Mouse (Mus musculus) heart, embryonic 16.5 days (tissue): ENCODE data around the gene Klc1. TPM values are rescaled to one million over a fixed set of nuclear protein-coding genes. Genes with fewer than 3 reads are reported as not detected.

ENCODE experiments used
- ATAC-seq: fragments of 200-750 bp; cut with Nextera tagmentation; replicated peaks from 2 replicates; pipeline ENCODE4 v1.8.0; 2017; ENCODE audit warnings: moderate number of reproducible peaks; ENCODE audit not compliant: insufficient read depth, low FRiP score; ENCODE audit errors: extremely low read depth
- H3K27ac ChIP-seq: fragments of 300-500 bp; sonication (generic); 2 replicates; pipeline ENCODE4 v1.5.1; 2014; ENCODE audit warnings: mild to moderate bottlenecking, low read length, control low read depth, moderate library complexity
- H3K27me3 ChIP-seq: fragments of 300-500 bp; sonication (generic); 2 replicates; pipeline ENCODE4 v1.6.1; 2014; ENCODE audit warnings: low read length, mixed read lengths; ENCODE audit not compliant: control insufficient read depth, insufficient read depth
- H3K36me3 ChIP-seq: fragments of 300-500 bp; sonication (generic); 2 replicates; pipeline ENCODE4 v1.6.1; 2014; ENCODE audit not compliant: control insufficient read depth, insufficient read depth
- H3K4me1 ChIP-seq: fragments of 300-500 bp; sonication (generic); 2 replicates; pipeline ENCODE4 v1.6.1; 2014; ENCODE audit warnings: low read length, mixed read lengths; ENCODE audit not compliant: control insufficient read depth, insufficient read depth
- H3K4me2 ChIP-seq: fragments of 300-500 bp; sonication (generic); 2 replicates; pipeline ENCODE4 v1.6.1; 2014; ENCODE audit warnings: low read depth, mild to moderate bottlenecking, control low read depth, low read length
- H3K4me3 ChIP-seq: fragments of 300-500 bp; sonication (generic); 2 replicates; pipeline ENCODE4 v1.5.1; 2014; ENCODE audit warnings: mild to moderate bottlenecking, control low read depth, low read length
- H3K9ac ChIP-seq: fragments of 300-500 bp; sonication (generic); 2 replicates; pipeline ENCODE4 v1.6.1; 2014; ENCODE audit warnings: low read length, control low read depth
- H3K9me3 ChIP-seq: fragments of 300-500 bp; sonication (generic); replicated peaks from 2 replicates; pipeline ENCODE4 v1.6.1; 2016; ENCODE audit warnings: low read length; ENCODE audit not compliant: control insufficient read depth
- WGBS: fragments of 180-500 bp; shearing (Covaris S2); extraction: QIAGEN DNeasy Blood & Tissue Kit; methylation state at CpG from one replicate; pipeline ENCODE4 v1.1.7; 2014; 5-methylcytosine and 5-hydroxymethylcytosine counted together
- polyA plus RNA-seq: library from polyadenylated mRNA; unstranded; fragments of >200 nt; fragmentation: Nextera tagmentation; extraction: Ambion mirVana; gene quantifications from 2 replicates; pipeline ENCODE4 v1.2.1, GENCODE M21; 2015

Klc1 gene
- polyA plus RNA-seq, 1 experiment from 2014 or later, result 134 TPM

GRCm38 (mm10) chr12:111855448-111855847 lies 96.8 kb downstream of the Klc1 start:
- 80% methylated on average over 2 of the region's 2 CpGs for WGBS
- Histone ChIP-seq H3K4me3 (no peak overlapping the region), H3K27ac (no peak overlapping the region), H3K9ac (no peak overlapping the region), H3K36me3 (peaks cover 5% of the 10 kb centered on the region; the same call in 1 of the 2 replicates), H3K4me1 (peaks cover 7% of the 10 kb centered on the region), H3K9me3 (no peaks in the 10 kb centered on the region), H3K4me2 (no peak overlapping the region), H3K27me3 (no peaks in the 10 kb centered on the region)
- no peak for ATAC-seq

Other genes starting within 250 kb of the Klc1 start
- gene Eif5, start 220.8 kb upstream of the Klc1 start, polyA plus RNA-seq, result 366 and 390 TPM in 2 replicates
- gene Mark3, start 184.3 kb upstream of the Klc1 start, polyA plus RNA-seq, result 25.7 and 28.1 TPM in 2 replicates
- 388 and 414 TPM in 2 replicates for gene Ckb, start 86.5 kb upstream of the Klc1 start, polyA plus RNA-seq
- 7.7 and 8.5 TPM in 2 replicates for gene Trmt61a, start 80.7 kb upstream of the Klc1 start, polyA plus RNA-seq
- gene Bag5, start 45.6 kb upstream of the Klc1 start, polyA plus RNA-seq, result 40.9 and 42.9 TPM in 2 replicates
- 40.2 and 43.9 TPM in 2 replicates for gene Apopt1, start 45.6 kb upstream of the Klc1 start, polyA plus RNA-seq
- gene Xrcc3, start 55.0 kb downstream of the Klc1 start, polyA plus RNA-seq, result 5.6 and 6.7 TPM in 2 replicates
- gene Zfyve21, start 55.3 kb downstream of the Klc1 start, polyA plus RNA-seq, result 111 and 124 TPM in 2 replicates
- gene Ppp1r13b, start 149.3 kb downstream of the Klc1 start, polyA plus RNA-seq, result 11.2 and 13.6 TPM in 2 replicates
- gene Atp5mpl, start 208.1 kb downstream of the Klc1 start, polyA plus RNA-seq, result 1,449 and 1,610 TPM in 2 replicates
- gene Tdrd9, start 212.7 kb downstream of the Klc1 start, polyA plus RNA-seq, result 0.16 and 0.19 TPM in 2 replicates
- 0.41 and 0.84 TPM in 2 replicates for gene Rd3l, start 222.5 kb downstream of the Klc1 start, polyA plus RNA-seq